Mouse (Mus musculus) small intestine, adult 2 months (tissue): ENCODE data around the gene Fam98a.

ENCODE experiments used
- CTCF ChIP-seq: fragments of 200-500 bp; IDR thresholded peaks from 2 replicates; pipeline ENCODE4 v1.5.1; 2012; ENCODE audit warnings: low read depth, mild to moderate bottlenecking, control low read depth, inconsistent platforms, low read length, moderate library complexity, mixed read lengths; ENCODE audit not compliant: insufficient replicate concordance, insufficient read length; ENCODE audit errors: extremely low read depth
- POLR2A ChIP-seq: fragments of 200-500 bp; IDR thresholded peaks from 2 replicates; pipeline ENCODE4 v1.6.1; 2012; ENCODE audit warnings: low read depth, mild to moderate bottlenecking, control low read depth, inconsistent platforms, low read length, moderate library complexity

DNA sequence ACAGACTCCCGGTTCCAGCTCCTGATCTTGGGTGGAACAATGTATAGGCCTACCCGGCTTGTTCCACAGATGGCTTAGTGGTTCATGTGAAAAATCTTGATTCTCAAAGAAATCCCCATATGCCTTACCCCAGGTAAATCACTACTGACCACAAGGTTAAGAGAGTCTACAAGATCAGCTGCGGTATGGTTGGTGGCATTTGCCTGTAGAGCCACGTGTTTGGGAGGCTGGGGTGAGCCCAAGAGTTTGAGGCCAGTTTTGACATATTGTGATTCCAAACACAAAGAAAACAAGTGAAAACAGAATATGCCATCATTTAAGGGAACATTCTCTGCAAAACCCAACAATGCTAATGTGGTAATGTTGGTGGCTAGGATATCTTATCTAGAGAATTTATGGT is 16.1 kb downstream of the Fam98a start:
- TF ChIP-seq CTCF (no peak), POLR2A (no peak)
